Mouse (Mus musculus) embryonic fibroblast, embryonic 13.5 days (primary cell): ENCODE results near the gene Samd9l. TPM values are rescaled to one million over a fixed set of nuclear protein-coding genes. Genes with fewer than 3 reads are reported as not detected.
A peak's percentile ranks its signal among the peaks of the same experiment; 100 is the strongest.
"Not testable (repeated sequence)": the region's sequence is repeated elsewhere in the genome, so short reads cannot be mapped to it uniquely, and the experiment has no call there.

Experiments used
- H3K27ac ChIP-seq: 2 replicates; pipeline ENCODE4 v1.5.1; 2012; ENCODE audit warnings: low read length, control low read depth, inconsistent platforms; ENCODE audit not compliant: insufficient read depth
- H3K4me1 ChIP-seq: 2 replicates; pipeline ENCODE4 v1.6.1; 2011; ENCODE audit warnings: low read length; ENCODE audit not compliant: control insufficient read depth, insufficient read depth
- H3K4me3 ChIP-seq: 2 replicates; pipeline ENCODE4 v1.5.1; 2011; ENCODE audit warnings: mild to moderate bottlenecking, control low read depth, low read length; ENCODE audit not compliant: insufficient read depth
- CTCF ChIP-seq: IDR thresholded peaks from 2 replicates; pipeline ENCODE4 v1.5.1; 2011; ENCODE audit warnings: mild to moderate bottlenecking, control low read depth, low read length, moderate library complexity, borderline replicate concordance; ENCODE audit not compliant: insufficient read depth
- POLR2A ChIP-seq: IDR thresholded peaks from 2 replicates; pipeline ENCODE4 v1.6.1; 2011; ENCODE audit warnings: low read depth, mild to moderate bottlenecking, control low read depth, low read length, moderate library complexity
- polyA plus RNA-seq: library from polyadenylated mRNA; stranded (reverse); fragments of >200 nt; gene quantifications from 2 replicates; pipeline ENCODE4 v1.2.4, GENCODE M21; 2011; ENCODE audit warnings: low read depth; ENCODE audit not compliant: missing spikeins, insufficient read length

Gene Samd9l
- polyA plus RNA-seq, 1 experiment, result 25.4 TPM

GRCm38 (mm10) chr6:3389995-3390394, 9.4 kb downstream of the Samd9l start:
- H3K27ac ChIP-seq, result no peak overlapping the region
- H3K4me3 ChIP-seq, result no peak overlapping the region
- no peak for TF ChIP-seq CTCF
- TF ChIP-seq POLR2A, result no peak
- no peaks in the 10 kb centered on the region for H3K4me1 ChIP-seq

- no peak for TF ChIP-seq CTCF
- TF ChIP-seq POLR2A, result no peak
- no peak overlapping the region for H3K27ac ChIP-seq
- H3K4me3 ChIP-seq, result no peak overlapping the region
- H3K4me1 ChIP-seq, result no peaks in the 10 kb centered on the region
Observed at GRCm38 (mm10) chr6:3386565-3386964, 12.8 kb downstream of the Samd9l start.

GRCm38 (mm10) chr6:3384816-3385215, 14.6 kb downstream of the Samd9l start:
- not testable (repeated sequence) for H3K4me1 ChIP-seq, H3K4me3 ChIP-seq, H3K27ac ChIP-seq

GRCm38 (mm10) chr6:3384115-3384791, 15.1 kb downstream of the Samd9l start:
- not testable (repeated sequence) for H3K4me3 ChIP-seq

GRCm38 (mm10) chr6:3379146-3379545, 20.2 kb downstream of the Samd9l start:
- H3K27ac ChIP-seq, result no peak overlapping the region
- TF ChIP-seq CTCF (no peak), POLR2A (no peak)
- no peaks in the 10 kb centered on the region for H3K4me1 ChIP-seq
- H3K4me3 ChIP-seq, result no peak overlapping the region

More at GRCm38 (mm10) chr6:3384115-3384791, 15.1 kb downstream of the Samd9l start:
- H3K27ac ChIP-seq, H3K4me1 ChIP-seq: not testable (repeated sequence)

GRCm38 (mm10) chr6:3376687-3377086, 22.7 kb downstream of the Samd9l start:
- TF ChIP-seq CTCF (no peak), POLR2A (no peak)
- Histone ChIP-seq H3K27ac (no peak overlapping the region), H3K4me1 (no peaks in the 10 kb centered on the region)

GRCm38 (mm10) chr6:3369527-3369926, 29.8 kb downstream of the Samd9l start:
- H3K4me1 ChIP-seq, result no peaks in the 10 kb centered on the region
- no peak for TF ChIP-seq CTCF
- TF ChIP-seq POLR2A, result no peak
- no peak overlapping the region for H3K4me3 ChIP-seq
- no peak overlapping the region for H3K27ac ChIP-seq

More at GRCm38 (mm10) chr6:3376687-3377086, 22.7 kb downstream of the Samd9l start:
- no peak overlapping the region for H3K4me3 ChIP-seq

GRCm38 (mm10) chr6:3365609-3366008, 33.8 kb downstream of the Samd9l start:
- H3K27ac ChIP-seq, H3K4me3 ChIP-seq, H3K4me1 ChIP-seq: not testable (repeated sequence)

GRCm38 (mm10) chr6:3345924-3346597, 53.3 kb downstream of the Samd9l start:
- not testable (repeated sequence) for H3K27ac ChIP-seq, H3K4me1 ChIP-seq
- peak overlapping the region; percentile 42 for H3K4me3 ChIP-seq
- peak; percentile 45; the same call in 1 of the 2 replicates for TF ChIP-seq POLR2A

- not testable (repeated sequence) for H3K4me1 ChIP-seq, H3K27ac ChIP-seq
- H3K4me3 ChIP-seq, result peak overlapping the region; percentile 17; the same call in 1 of the 2 replicates
Observed at GRCm38 (mm10) chr6:3345043-3345639, 54.2 kb downstream of the Samd9l start.

GRCm38 (mm10) chr6:3343603-3344247, 55.6 kb downstream of the Samd9l start:
- H3K4me1 ChIP-seq, H3K4me3 ChIP-seq, H3K27ac ChIP-seq: not testable (repeated sequence)
